Mouse (Mus musculus) cerebellum, adult 9-10 months (tissue): ENCODE measurements at regions not wholly inside any gene's neighbourhood (a gene's known extent, or its start where the extent isn't known, plus 50 kb on each side); places are given as distances from the start of the nearest gene placed in this dataset.

ENCODE experiments used
- DNase-seq: peaks from one replicate; pipeline ENCODE4 v3.0.0; 2022

- no peak for DNase-seq
These were observed 164.4 kb downstream of the Slc30a10 start for GRCm38 (mm10) chr1:185619011-185619410.

- DNase-seq: no peak
These were observed 173.8 kb downstream of the Slc30a10 start for GRCm38 (mm10) chr1:185628401-185628800.

GRCm38 (mm10) chr1:185629976-185630375 lies 175.3 kb downstream of the Slc30a10 start:
- DNase-seq: no peak

- DNase-seq: no peak
These were observed 184.0 kb downstream of the Slc30a10 start for GRCm38 (mm10) chr1:185638631-185639030.

- no peak for DNase-seq
These were observed 184.8 kb downstream of the Slc30a10 start for GRCm38 (mm10) chr1:185639486-185639885.

- DNase-seq: no peak
These were observed 189.4 kb downstream of the Slc30a10 start for GRCm38 (mm10) chr1:185644026-185644425.

- DNase-seq: no peak
These were observed 193.5 kb downstream of the Slc30a10 start for GRCm38 (mm10) chr1:185648128-185648527.

- DNase-seq: no peak
These were observed 194.3 kb downstream of the Slc30a10 start for GRCm38 (mm10) chr1:185648926-185649325.

GRCm38 (mm10) chr1:185650926-185651325 lies 196.3 kb downstream of the Slc30a10 start:
- DNase-seq: no peak

GRCm38 (mm10) chr1:185655021-185655420 lies 200.4 kb downstream of the Slc30a10 start:
- DNase-seq: no peak

GRCm38 (mm10) chr1:185655461-185655860 lies 200.8 kb downstream of the Slc30a10 start:
- no peak for DNase-seq

GRCm38 (mm10) chr1:185657286-185657685 lies 202.6 kb downstream of the Slc30a10 start:
- no peak for DNase-seq

GRCm38 (mm10) chr1:185659476-185659875 lies 204.8 kb downstream of the Slc30a10 start:
- DNase-seq: no peak

GRCm38 (mm10) chr1:185662336-185662735 lies 207.7 kb downstream of the Slc30a10 start:
- DNase-seq: no peak

- no peak for DNase-seq
These were observed 215.5 kb downstream of the Slc30a10 start for GRCm38 (mm10) chr1:185670029-185670741.

GRCm38 (mm10) chr1:185672940-185673339 lies 218.3 kb downstream of the Slc30a10 start:
- no peak for DNase-seq

- DNase-seq: no peak
These were observed 221.2 kb downstream of the Slc30a10 start for GRCm38 (mm10) chr1:185675674-185676420.

- peak; percentile 53 for DNase-seq
These were observed 227.2 kb downstream of the Slc30a10 start for GRCm38 (mm10) chr1:185681610-185682457.

- no peak for DNase-seq
These were observed 227.8 kb downstream of the Slc30a10 start for GRCm38 (mm10) chr1:185682458-185682750.

GRCm38 (mm10) chr1:185684638-185685037 lies 230.0 kb downstream of the Slc30a10 start:
- DNase-seq: peak; percentile 4

- no peak for DNase-seq
These were observed 233.9 kb downstream of the Slc30a10 start for GRCm38 (mm10) chr1:185688506-185688905.

GRCm38 (mm10) chr1:185695394-185695793 lies 240.7 kb downstream of the Slc30a10 start:
- no peak for DNase-seq

- no peak for DNase-seq
These were observed 245.1 kb downstream of the Slc30a10 start for GRCm38 (mm10) chr1:185699758-185700157.

- DNase-seq: no peak
These were observed 271.7 kb downstream of the Slc30a10 start for GRCm38 (mm10) chr1:185726324-185726723.
